In the genomic region with DNA sequence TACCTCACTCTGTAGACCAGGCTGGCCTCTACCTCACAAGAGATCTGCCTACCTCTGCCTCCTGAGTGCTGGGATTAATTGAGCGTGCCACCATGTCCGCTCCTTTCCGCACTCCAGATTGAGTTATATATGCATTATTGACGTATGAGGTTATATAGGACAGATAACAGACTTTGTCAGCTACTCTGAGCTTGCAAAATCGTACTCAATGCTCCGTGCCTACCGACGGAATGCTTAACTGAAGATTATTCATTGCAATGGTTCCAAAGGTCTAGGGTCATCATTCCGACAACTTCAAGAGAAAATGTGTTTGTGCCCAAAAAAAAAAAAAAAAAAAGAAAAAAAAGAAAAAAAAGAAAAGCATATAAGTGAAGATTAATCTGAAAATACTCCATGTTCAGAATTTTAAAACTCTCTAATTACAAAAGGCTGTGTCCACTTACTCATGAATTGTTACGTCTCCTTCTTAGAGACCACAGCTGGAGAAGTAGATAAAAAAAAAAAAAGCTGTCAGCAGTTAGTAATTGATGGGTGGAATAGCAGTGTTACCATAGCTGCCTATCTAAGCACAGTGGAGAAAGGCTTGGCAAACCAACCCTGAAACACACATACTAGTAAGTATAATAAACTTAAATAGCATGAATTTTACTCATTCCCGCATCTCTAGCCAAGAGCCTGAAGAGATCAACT, we compare ENCODE assay signal across 8 mouse cellular contexts. TPM values are rescaled to one million over a fixed set of nuclear protein-coding genes. Genes with fewer than 3 reads are reported as not detected.
DNase-seq lines count a peak whose midpoint lies in the region; ATAC-seq and TF ChIP-seq lines count a peak whose summit lies in the region.

No protein-coding gene starts in this region.

- H3K4me1 ChIP-seq in heart, embryonic 13.5 days: peaks cover 17% of the 10 kb centered on the region
- peaks cover 4% of the 10 kb centered on the region for H3K4me1 ChIP-seq in cortical plate, adult 2 months (ENCODE audit: control insufficient read depth, insufficient read depth, low read length)
- peaks cover 11% of the 10 kb centered on the region for H3K4me1 ChIP-seq in hindbrain, embryonic 16.5 days (ENCODE audit: control insufficient read depth, insufficient read depth, low read depth, low read length)
- H3K4me1 ChIP-seq in liver, postnatal 0 days (ENCODE audit: insufficient read depth): peaks cover 13% of the 10 kb centered on the region

- peak overlapping the region; percentile 72 for H3K4me2 ChIP-seq in heart, embryonic 13.5 days
- peak overlapping the region; percentile 67 for H3K4me2 ChIP-seq in hindbrain, embryonic 16.5 days (ENCODE audit: low read length)
- peak overlapping the region; percentile 82 for H3K4me2 ChIP-seq in liver, postnatal 0 days (ENCODE audit: low read depth, low read length)

- H3K36me3 ChIP-seq in heart, embryonic 13.5 days: peaks cover 23% of the 10 kb centered on the region
- H3K36me3 ChIP-seq in hindbrain, embryonic 16.5 days (ENCODE audit: control insufficient read depth, insufficient read depth, low read length): no peaks in the 10 kb centered on the region
- 0 out of 2 replicates have a peak, but pooled peaks cover 2% of the 10 kb centered on the region for H3K36me3 ChIP-seq in liver, postnatal 0 days (replicated peaks; ENCODE audit: insufficient read depth, low read length)

- ATAC-seq in heart, embryonic 13.5 days (ENCODE audit: extremely low read depth, insufficient number of reproducible peaks, low FRiP score, low TSS enrichment): 0 out of 2 replicates have a peak, but pooled peaks have one; percentile 6
- peak; percentile 69 for ATAC-seq in hindbrain, embryonic 16.5 days
- ATAC-seq in liver, postnatal 0 days: peak; percentile 62
- no peak for ATAC-seq in inflammation-experienced regulatory T-cells, adult 6 months

- H3K27ac ChIP-seq in heart, embryonic 13.5 days (replicated peaks): peak overlapping the region; percentile 96
- H3K27ac ChIP-seq in cortical plate, adult 2 months (ENCODE audit: insufficient read depth, low read length): no peak overlapping the region
- peak overlapping the region; percentile 97 for H3K27ac ChIP-seq in hindbrain, embryonic 16.5 days (ENCODE audit: low read depth, low read length)
- peak overlapping the region; percentile 94 for H3K27ac ChIP-seq in liver, postnatal 0 days (ENCODE audit: low read depth)

- H3K9me3 ChIP-seq in heart, embryonic 13.5 days: no peaks in the 10 kb centered on the region
- no peaks in the 10 kb centered on the region for H3K9me3 ChIP-seq in hindbrain, embryonic 16.5 days (ENCODE audit: control insufficient read depth, low read length)
- no peaks in the 10 kb centered on the region for H3K9me3 ChIP-seq in liver, postnatal 0 days (ENCODE audit: low read length)

- no peaks in the 10 kb centered on the region for H3K27me3 ChIP-seq in heart, embryonic 13.5 days (replicated peaks)
- no peaks in the 10 kb centered on the region for H3K27me3 ChIP-seq in hindbrain, embryonic 16.5 days (replicated peaks; ENCODE audit: control insufficient read depth, insufficient read depth, low read length)
- no peaks in the 10 kb centered on the region for H3K27me3 ChIP-seq in liver, postnatal 0 days (ENCODE audit: insufficient read depth, low read length)

- peak overlapping the region; percentile 89 for H3K9ac ChIP-seq in heart, embryonic 13.5 days
- H3K9ac ChIP-seq in hindbrain, embryonic 16.5 days (ENCODE audit: low read depth, low read length): peak overlapping the region; percentile 93
- peak overlapping the region; percentile 81 for H3K9ac ChIP-seq in liver, postnatal 0 days (replicated peaks)

- no peak for TF ChIP-seq POLR2A in cortical plate, adult 2 months (IDR thresholded peaks at IDR 0.05; ENCODE audit: extremely low read depth, insufficient read depth, low read length)

- peak overlapping the region; percentile 65 for H3K4me3 ChIP-seq in heart, embryonic 13.5 days
- H3K4me3 ChIP-seq in cortical plate, adult 2 months (ENCODE audit: insufficient read depth, low read length): peak overlapping the region; percentile 74
- peak overlapping the region; percentile 90 for H3K4me3 ChIP-seq in hindbrain, embryonic 16.5 days (ENCODE audit: low read length)
- H3K4me3 ChIP-seq in liver, postnatal 0 days (ENCODE audit: low read depth, low read length): peak overlapping the region; percentile 80

- DNase-seq in heart, adult 9 months (ENCODE audit: low spot score in 2 of 2): no peak
- DNase-seq in liver, postnatal 0 days: no peak
- no peak for DNase-seq in frontal cortex, adult 2 months (ENCODE audit: extremely low spot score in 1 of 2, low spot score in 1 of 2)
- DNase-seq in thymus, postnatal 10 days (ENCODE audit: low spot score in 2 of 2): no peak

- TF ChIP-seq CTCF in cortical plate, adult 2 months (IDR thresholded peaks at IDR 0.05; ENCODE audit: extremely low read depth, insufficient read depth, low read length): no peak
- no peak for TF ChIP-seq CTCF in liver, postnatal 0 days (IDR thresholded peaks at IDR 0.05; ENCODE audit: low read depth)

- WGBS in heart, embryonic 13.5 days: 55% methylated on average over 11 of the region's 11 CpGs
- WGBS in hindbrain, embryonic 16.5 days: 59% methylated on average over 11 of the region's 11 CpGs
- whole genome bisulfite sequencing in liver, postnatal 0 days (ENCODE audit: insufficient replicate concordance): 47% methylated on average over 11 of the region's 11 CpGs

- TF ChIP-seq EP300 in liver, postnatal 0 days (IDR thresholded peaks at IDR 0.05; ENCODE audit: low read depth): peak; percentile 73

RNA-seq across cellular contexts. Expression of a gene that starts 1.0 kb away (rescaled TPM):
- 236 and 248 TPM in 2 replicates for polyA plus RNA-seq in heart, embryonic 13.5 days (2015; fragmentation: Nextera tagmentation; extraction: Ambion mirVana)
- 85.2 and 87.5 TPM in 2 replicates for polyA plus RNA-seq in cortical plate, adult 2 months (2012; rRNA removed)
- 143 and 161 TPM in 2 replicates for polyA plus RNA-seq in hindbrain, embryonic 16.5 days (2015; fragmentation: Nextera tagmentation; extraction: Ambion mirVana)
- polyA plus RNA-seq in liver, postnatal 0 days (2015; fragmentation: Nextera tagmentation; extraction: Ambion mirVana): 120 and 126 TPM in 2 replicates
- 79.5 and 83.3 TPM in 2 replicates for polyA plus RNA-seq in frontal cortex, adult 2 months (2012; rRNA removed)
- 100 to 1,000 TPM; 104 to 123 (median 106) TPM for polyA plus RNA-seq in inflammation-experienced regulatory T-cells, adult 6 months (2017; shearing (Covaris generic))

RNA-seq across cellular contexts. Expression of a gene that starts 12.8 kb away (rescaled TPM):
- 64.1 and 69.7 TPM in 2 replicates for polyA plus RNA-seq in heart, embryonic 13.5 days (2015; fragmentation: Nextera tagmentation; extraction: Ambion mirVana)
- 19.5 and 20.6 TPM in 2 replicates for polyA plus RNA-seq in cortical plate, adult 2 months (2012; rRNA removed)
- polyA plus RNA-seq in hindbrain, embryonic 16.5 days (2015; fragmentation: Nextera tagmentation; extraction: Ambion mirVana): 35.8 and 40.0 TPM in 2 replicates
- polyA plus RNA-seq in liver, postnatal 0 days (2015; fragmentation: Nextera tagmentation; extraction: Ambion mirVana): 24.3 and 25.0 TPM in 2 replicates
- 18.6 and 22.2 TPM in 2 replicates for polyA plus RNA-seq in frontal cortex, adult 2 months (2012; rRNA removed)
- polyA plus RNA-seq in inflammation-experienced regulatory T-cells, adult 6 months (2017; shearing (Covaris generic)): 10 to 100 TPM; 80.9 to 96.4 (median 82.6) TPM

RNA-seq across cellular contexts. Expression of a gene that starts 32.2 kb away (rescaled TPM):
- 19.2 and 20.4 TPM in 2 replicates for polyA plus RNA-seq in heart, embryonic 13.5 days (2015; fragmentation: Nextera tagmentation; extraction: Ambion mirVana)
- polyA plus RNA-seq in cortical plate, adult 2 months (2012; rRNA removed): 1.2 and 1.3 TPM in 2 replicates
- polyA plus RNA-seq in hindbrain, embryonic 16.5 days (2015; fragmentation: Nextera tagmentation; extraction: Ambion mirVana): 6.5 and 7.6 TPM in 2 replicates
- polyA plus RNA-seq in liver, postnatal 0 days (2015; fragmentation: Nextera tagmentation; extraction: Ambion mirVana): 19.4 and 19.6 TPM in 2 replicates
- polyA plus RNA-seq in frontal cortex, adult 2 months (2012; rRNA removed): 1.7 TPM in 2 replicates
- 10 to 100 TPM in 1 of 3 experiments, 1 to 10 TPM in 2; 3.2 to 16.6 (median 3.2) TPM for polyA plus RNA-seq in inflammation-experienced regulatory T-cells, adult 6 months (2017; shearing (Covaris generic))

RNA-seq across cellular contexts. Expression of a gene that starts 42.9 kb away (rescaled TPM):
- 191 and 222 TPM in 2 replicates for polyA plus RNA-seq in heart, embryonic 13.5 days (2015; fragmentation: Nextera tagmentation; extraction: Ambion mirVana)
- polyA plus RNA-seq in cortical plate, adult 2 months (2012; rRNA removed): 0.49 and 1.3 TPM in 2 replicates
- polyA plus RNA-seq in hindbrain, embryonic 16.5 days (2015; fragmentation: Nextera tagmentation; extraction: Ambion mirVana): 42.4 and 52.9 TPM in 2 replicates
- polyA plus RNA-seq in liver, postnatal 0 days (2015; fragmentation: Nextera tagmentation; extraction: Ambion mirVana): 74.6 and 85.2 TPM in 2 replicates
- polyA plus RNA-seq in frontal cortex, adult 2 months (2012; rRNA removed): 1.5 and 1.6 TPM in 2 replicates
- 100 to 1,000 TPM in 1 of 3 experiments, 10 to 100 TPM in 2; 10.2 to 168 (median 20.0) TPM for polyA plus RNA-seq in inflammation-experienced regulatory T-cells, adult 6 months (2017; shearing (Covaris generic))
